Mouse (Mus musculus): ENCODE data around the gene Csf2rb2. TPM values are rescaled to one million over a fixed set of nuclear protein-coding genes. Genes with fewer than 3 reads are reported as not detected.
"Not testable (repeated sequence)": the region's sequence is repeated elsewhere in the genome, so short reads cannot be mapped to it uniquely, and the experiment has no call there.

Gene Csf2rb2
- polyA plus RNA-seq, 1 experiment from 2014 or later, result 0.70 TPM

DNA sequence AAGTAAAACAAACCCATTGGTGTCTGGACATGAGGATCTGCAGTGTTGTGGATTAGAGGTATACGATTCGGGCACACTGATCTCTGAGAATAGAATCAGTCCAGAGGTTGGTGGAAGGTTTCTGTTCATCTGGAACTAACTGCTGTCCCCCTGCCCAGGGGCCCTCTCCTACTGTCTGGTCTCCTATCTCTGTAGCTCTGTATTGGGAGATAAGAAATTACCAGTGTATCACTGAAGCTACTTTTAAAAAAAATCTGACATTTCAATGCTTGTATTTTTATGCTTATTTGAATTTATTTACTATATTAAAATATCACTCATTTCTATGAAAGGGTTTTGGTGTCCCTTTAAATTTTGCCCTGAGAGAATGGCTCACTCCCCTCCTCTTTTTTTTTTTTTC lies 18.8 kb upstream of the Csf2rb2 start:
- Histone ChIP-seq H3K4me3 (ENCODE audit: low read depth, low read length) (no peak overlapping the region), H3K9ac (ENCODE audit: low read length) (no peak overlapping the region), H3K36me3 (ENCODE audit: control insufficient read depth, insufficient read depth, low read length) (no peaks in the 10 kb centered on the region), H3K27ac (ENCODE audit: low read depth, low read length) (no peak overlapping the region), H3K9me3 (ENCODE audit: control insufficient read depth, low read length) (no peaks in the 10 kb centered on the region), H3K27me3 (ENCODE audit: control insufficient read depth, insufficient read depth, low read length) (no peaks in the 10 kb centered on the region), H3K4me2 (ENCODE audit: low read depth) (no peak overlapping the region), H3K4me1 (ENCODE audit: control insufficient read depth, insufficient read depth, low read length) (0 out of 2 replicates have a peak, but pooled peaks cover 3% of the 10 kb centered on the region)
- WGBS, result 85% methylated on average over 2 of the region's 2 CpGs
- no peak for DNase-seq (ENCODE audit: low spot score)
- ATAC-seq (ENCODE audit: insufficient read depth, low FRiP score, low TSS enrichment), result no peak

DNA sequence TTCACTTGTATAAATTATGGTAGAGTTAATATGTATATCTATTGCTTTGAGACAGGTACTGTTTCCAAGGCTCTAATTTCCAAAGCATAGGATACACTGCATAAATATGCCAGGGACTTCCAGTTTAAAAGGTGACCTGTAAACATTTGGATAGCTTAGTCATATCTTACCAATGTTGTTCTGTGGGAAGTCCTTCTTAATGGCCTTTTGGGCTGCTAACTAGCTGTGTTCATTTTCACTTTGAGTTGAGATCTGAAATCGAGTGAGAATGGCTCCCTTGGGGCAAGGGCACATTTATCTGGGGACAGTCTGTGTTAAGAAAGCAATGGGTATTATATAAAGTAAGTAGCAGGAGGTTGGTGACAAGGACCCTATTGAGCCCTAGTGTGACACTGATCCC lies 17.8 kb upstream of the Csf2rb2 start:
- no peak overlapping the region for H3K27ac ChIP-seq (ENCODE audit: low read depth, low read length)
- H3K36me3 ChIP-seq (ENCODE audit: control insufficient read depth, insufficient read depth, low read length), result no peaks in the 10 kb centered on the region
- 74% methylated on average over 1 of the region's 1 CpGs for WGBS
- no peak for DNase-seq (ENCODE audit: low spot score)
- no peaks in the 10 kb centered on the region for H3K9me3 ChIP-seq (ENCODE audit: control insufficient read depth, low read length)
- no peak overlapping the region for H3K4me3 ChIP-seq (ENCODE audit: low read depth, low read length)
- no peak for ATAC-seq (ENCODE audit: insufficient read depth, low FRiP score, low TSS enrichment)
- H3K4me1 ChIP-seq (ENCODE audit: control insufficient read depth, insufficient read depth, low read length), result 0 out of 2 replicates have a peak, but pooled peaks cover under 1% of the 10 kb centered on the region
- no peaks in the 10 kb centered on the region for H3K27me3 ChIP-seq (ENCODE audit: control insufficient read depth, insufficient read depth, low read length)
- no peak overlapping the region for H3K4me2 ChIP-seq (ENCODE audit: low read depth)
- no peak overlapping the region for H3K9ac ChIP-seq (ENCODE audit: low read length)

DNA sequence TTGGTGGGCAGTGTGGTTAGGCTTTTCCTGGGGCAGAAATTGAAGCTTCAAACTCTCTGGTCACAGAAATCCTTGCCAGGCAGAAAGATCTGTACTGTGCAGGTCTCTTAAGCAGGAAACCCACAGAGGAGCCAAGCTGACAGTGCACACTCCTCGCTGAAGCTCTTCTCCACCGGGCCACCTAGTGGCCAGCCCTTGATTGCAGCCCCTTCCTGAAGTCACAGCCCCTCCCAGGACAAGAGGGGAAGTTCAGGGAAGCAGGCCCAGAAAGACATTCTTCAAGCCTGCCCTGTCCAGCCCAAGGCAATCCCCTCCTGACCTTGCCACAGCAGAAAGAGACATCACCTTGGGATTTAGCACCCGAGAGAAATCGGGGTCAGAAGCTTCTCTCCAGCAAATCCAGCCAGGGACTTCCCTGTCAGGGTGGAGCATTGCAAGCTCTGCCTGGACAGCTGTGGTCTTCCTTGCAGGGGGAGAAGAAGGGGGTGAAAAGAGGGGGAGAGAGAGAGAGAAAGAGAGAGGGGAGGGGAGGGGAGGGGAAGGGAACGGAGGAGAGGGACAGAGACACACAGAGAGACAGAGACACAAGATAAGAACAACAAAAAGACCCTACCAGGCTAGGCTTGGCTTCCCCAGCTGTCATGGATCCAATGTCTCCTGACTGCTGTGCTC lies 15.4 kb upstream of the Csf2rb2 start:
- ATAC-seq (ENCODE audit: insufficient read depth, low FRiP score, low TSS enrichment) (no peak), DNase-seq (ENCODE audit: low spot score) (peak; percentile 77)
- H3K4me1 ChIP-seq (ENCODE audit: control insufficient read depth, insufficient read depth, low read length), result no peaks in the 10 kb centered on the region
- 22% methylated on average over 5 of the region's 5 CpGs for WGBS
- no peaks in the 10 kb centered on the region for H3K36me3 ChIP-seq (ENCODE audit: control insufficient read depth, insufficient read depth, low read length)
- H3K9ac ChIP-seq (ENCODE audit: low read length), result no peak overlapping the region
- H3K27ac ChIP-seq (ENCODE audit: low read depth, low read length), result no peak overlapping the region
- no peak overlapping the region for H3K4me3 ChIP-seq (ENCODE audit: low read depth, low read length)
- H3K9me3 ChIP-seq (ENCODE audit: control insufficient read depth, low read length), result no peaks in the 10 kb centered on the region
- no peaks in the 10 kb centered on the region for H3K27me3 ChIP-seq (ENCODE audit: control insufficient read depth, insufficient read depth, low read length)
- H3K4me2 ChIP-seq (ENCODE audit: low read depth), result no peak overlapping the region

DNA sequence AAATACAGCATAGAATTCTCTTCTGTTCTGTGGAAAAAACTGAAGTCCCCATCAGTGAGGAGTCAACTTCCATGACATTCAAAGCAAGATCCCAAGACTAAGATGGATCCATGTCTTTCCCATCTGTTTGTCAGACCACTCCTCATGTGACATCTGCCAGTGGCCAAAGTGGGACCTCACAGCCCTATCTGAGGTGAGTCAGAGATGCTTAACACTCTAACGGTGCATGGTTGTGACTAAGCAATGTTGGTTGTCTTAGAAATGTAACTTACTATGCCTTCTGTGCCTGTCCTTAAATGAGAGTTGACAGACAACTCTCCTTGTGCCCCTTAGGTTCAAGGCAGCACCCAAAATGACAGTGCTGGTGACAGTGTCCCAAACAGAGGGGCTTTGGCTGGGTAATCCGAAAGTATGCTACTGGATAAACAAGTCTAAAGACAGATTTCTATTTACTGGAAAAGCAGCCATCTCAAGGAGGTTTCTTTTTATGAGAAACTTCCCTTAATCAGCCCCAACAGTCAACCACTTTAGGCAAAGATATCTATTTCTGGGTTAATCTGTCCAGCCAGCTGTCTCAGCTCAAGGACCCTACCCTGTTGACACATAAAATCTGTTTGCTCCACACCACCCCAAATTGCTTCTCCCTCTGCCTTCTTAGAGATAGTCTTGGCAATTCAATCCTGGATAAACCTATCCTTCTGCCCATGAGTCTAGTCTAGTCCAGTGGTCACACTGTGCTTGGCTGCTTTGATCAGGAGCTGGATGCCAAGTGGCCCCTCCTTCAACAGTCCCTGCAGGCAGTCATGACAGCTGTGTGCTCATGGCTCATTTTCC lies 13.0 kb upstream of the Csf2rb2 start:
- not testable (repeated sequence) for H3K4me3 ChIP-seq (ENCODE audit: low read depth, low read length); ATAC-seq (ENCODE audit: insufficient read depth, low FRiP score, low TSS enrichment); H3K36me3 ChIP-seq (ENCODE audit: control insufficient read depth, insufficient read depth, low read length); H3K4me2 ChIP-seq (ENCODE audit: low read depth); H3K27me3 ChIP-seq (ENCODE audit: control insufficient read depth, insufficient read depth, low read length); H3K9ac ChIP-seq (ENCODE audit: low read length); H3K27ac ChIP-seq (ENCODE audit: low read depth, low read length); DNase-seq (ENCODE audit: low spot score); H3K9me3 ChIP-seq (ENCODE audit: control insufficient read depth, low read length); H3K4me1 ChIP-seq (ENCODE audit: control insufficient read depth, insufficient read depth, low read length)
- 84% methylated on average over 2 of the region's 2 CpGs for WGBS

DNA sequence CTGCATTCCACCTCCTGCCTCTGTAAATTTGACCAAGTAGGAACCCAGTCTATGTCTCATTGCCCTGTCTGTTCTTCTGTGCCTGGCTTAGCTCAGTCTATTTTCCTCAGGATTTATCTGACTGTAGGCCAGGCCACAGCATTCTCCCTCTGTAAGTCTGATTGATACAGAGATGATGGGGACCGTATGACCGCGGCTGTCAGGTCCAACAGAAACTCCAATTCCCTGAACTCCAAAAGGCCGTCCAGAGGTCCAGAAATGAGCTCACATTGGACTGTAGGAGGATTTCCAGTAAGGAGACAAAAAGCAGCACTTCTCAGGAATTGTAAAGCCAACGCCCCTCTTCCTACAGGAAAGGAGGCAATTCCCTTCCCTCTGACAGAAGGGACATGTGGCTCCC lies 8.1 kb upstream of the Csf2rb2 start:
- not testable (repeated sequence) for H3K36me3 ChIP-seq (ENCODE audit: control insufficient read depth, insufficient read depth, low read length); H3K27ac ChIP-seq (ENCODE audit: low read depth, low read length); ATAC-seq (ENCODE audit: insufficient read depth, low FRiP score, low TSS enrichment); H3K27me3 ChIP-seq (ENCODE audit: control insufficient read depth, insufficient read depth, low read length); H3K4me3 ChIP-seq (ENCODE audit: low read depth, low read length); H3K4me2 ChIP-seq (ENCODE audit: low read depth); DNase-seq (ENCODE audit: low spot score); H3K9me3 ChIP-seq (ENCODE audit: control insufficient read depth, low read length); H3K4me1 ChIP-seq (ENCODE audit: control insufficient read depth, insufficient read depth, low read length); H3K9ac ChIP-seq (ENCODE audit: low read length)
- 89% methylated on average over 5 of the region's 5 CpGs for WGBS

DNA sequence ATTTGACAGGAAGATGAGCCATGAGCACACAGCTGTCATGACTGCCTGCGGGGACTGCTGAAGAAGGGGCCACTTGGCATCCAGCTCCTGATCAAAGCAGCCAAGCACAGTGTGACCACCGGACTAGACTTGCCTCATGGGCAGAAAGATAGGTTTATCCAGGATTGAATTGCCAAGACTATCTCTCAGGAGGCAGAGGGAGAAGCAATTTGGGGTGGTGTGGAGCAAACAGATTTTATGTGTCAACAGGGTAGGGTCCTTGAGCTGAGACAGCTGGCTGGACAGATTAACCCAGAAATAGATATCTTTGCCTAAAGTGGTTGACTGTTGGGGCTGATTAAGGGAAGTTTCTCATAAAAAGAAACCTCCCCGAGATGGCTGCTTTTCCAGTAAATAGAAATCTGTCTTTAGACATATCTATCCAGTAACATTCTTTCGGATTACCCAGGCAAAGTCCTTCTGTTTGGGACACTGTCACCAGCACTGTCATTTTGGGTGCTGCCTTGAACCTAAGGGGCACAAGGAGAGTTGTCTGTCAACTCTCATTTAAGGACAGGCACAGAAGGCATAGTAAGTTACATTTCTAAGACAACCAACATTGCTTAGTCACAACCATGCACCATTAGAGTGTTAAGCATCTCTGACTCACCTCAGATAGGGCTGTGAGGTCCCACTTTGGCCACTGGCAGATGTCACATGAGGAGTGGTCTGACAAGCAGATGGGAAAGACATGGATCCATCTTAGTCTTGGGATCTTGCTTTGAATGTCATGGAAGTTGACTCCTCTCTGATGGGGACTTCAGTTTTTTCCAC lies 7.1 kb upstream of the Csf2rb2 start:
- not testable (repeated sequence) for H3K9ac ChIP-seq (ENCODE audit: low read length); H3K27me3 ChIP-seq (ENCODE audit: control insufficient read depth, insufficient read depth, low read length); H3K4me3 ChIP-seq (ENCODE audit: low read depth, low read length); H3K27ac ChIP-seq (ENCODE audit: low read depth, low read length); H3K4me1 ChIP-seq (ENCODE audit: control insufficient read depth, insufficient read depth, low read length); H3K36me3 ChIP-seq (ENCODE audit: control insufficient read depth, insufficient read depth, low read length); DNase-seq (ENCODE audit: low spot score); ATAC-seq (ENCODE audit: insufficient read depth, low FRiP score, low TSS enrichment); H3K4me2 ChIP-seq (ENCODE audit: low read depth); H3K9me3 ChIP-seq (ENCODE audit: control insufficient read depth, low read length)
- WGBS, result 76% methylated on average over 4 of the region's 4 CpGs

DNA sequence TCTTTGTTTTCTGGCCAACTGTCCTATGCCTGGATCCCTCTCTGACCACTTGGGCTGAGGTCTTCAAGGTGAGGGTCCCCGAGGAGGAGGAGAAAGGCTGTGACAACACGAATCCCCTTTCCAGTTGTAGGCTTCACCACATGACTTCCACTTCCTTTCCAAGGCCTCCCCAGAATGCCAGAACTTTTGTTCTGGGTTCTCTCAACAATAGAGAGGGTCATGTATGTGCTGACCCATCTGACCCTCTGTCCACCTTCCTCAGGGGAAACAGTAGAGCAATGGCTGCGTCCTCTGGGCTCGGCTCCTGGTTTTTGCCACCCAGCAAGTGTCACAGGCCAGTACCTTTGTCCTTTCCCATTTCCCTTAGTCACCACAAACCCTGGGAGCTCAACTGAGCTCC lies 5.5 kb upstream of the Csf2rb2 start:
- no peaks in the 10 kb centered on the region for H3K27me3 ChIP-seq (ENCODE audit: control insufficient read depth, insufficient read depth, low read length)
- H3K4me3 ChIP-seq (ENCODE audit: low read depth, low read length), result no peak overlapping the region
- H3K4me2 ChIP-seq (ENCODE audit: low read depth), result no peak overlapping the region
- no peak overlapping the region for H3K27ac ChIP-seq (ENCODE audit: low read depth, low read length)
- DNase-seq (ENCODE audit: low spot score) (no peak), ATAC-seq (ENCODE audit: insufficient read depth, low FRiP score, low TSS enrichment) (no peak)
- no peaks in the 10 kb centered on the region for H3K4me1 ChIP-seq (ENCODE audit: control insufficient read depth, insufficient read depth, low read length)
- WGBS, result 80% methylated on average over 4 of the region's 4 CpGs
- no peak overlapping the region for H3K9ac ChIP-seq (ENCODE audit: low read length)
- H3K36me3 ChIP-seq (ENCODE audit: control insufficient read depth, insufficient read depth, low read length), result no peaks in the 10 kb centered on the region
- H3K9me3 ChIP-seq (ENCODE audit: control insufficient read depth, low read length), result no peaks in the 10 kb centered on the region

DNA sequence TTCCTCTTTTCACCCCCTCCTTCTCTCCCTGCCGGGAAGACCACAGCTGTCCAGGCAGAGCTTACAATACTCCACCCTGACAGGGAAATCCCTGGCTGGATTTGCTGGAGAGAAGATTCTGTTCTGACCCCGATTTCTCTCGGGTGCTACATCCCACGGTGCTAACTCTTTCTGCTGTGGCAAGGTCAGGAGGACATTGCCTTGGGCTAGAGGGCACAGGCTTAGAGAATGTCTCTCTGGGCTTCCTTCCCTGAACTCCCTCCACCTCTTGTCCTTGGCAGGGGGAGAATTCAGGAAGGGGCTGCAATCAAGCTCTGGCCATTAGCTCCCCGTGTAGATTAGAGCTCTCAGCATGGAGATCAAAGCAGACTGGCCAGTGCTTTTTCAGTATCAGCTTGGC lies 4.3 kb upstream of the Csf2rb2 start:
- Histone ChIP-seq H3K27ac (ENCODE audit: low read depth, low read length) (no peak overlapping the region), H3K36me3 (ENCODE audit: control insufficient read depth, insufficient read depth, low read length) (no peaks in the 10 kb centered on the region), H3K4me3 (ENCODE audit: low read depth, low read length) (no peak overlapping the region), H3K9me3 (ENCODE audit: control insufficient read depth, low read length) (no peaks in the 10 kb centered on the region), H3K27me3 (ENCODE audit: control insufficient read depth, insufficient read depth, low read length) (no peaks in the 10 kb centered on the region), H3K4me2 (ENCODE audit: low read depth) (no peak overlapping the region), H3K4me1 (ENCODE audit: control insufficient read depth, insufficient read depth, low read length) (no peaks in the 10 kb centered on the region), H3K9ac (ENCODE audit: low read length) (no peak overlapping the region)
- no peak for ATAC-seq (ENCODE audit: insufficient read depth, low FRiP score, low TSS enrichment)
- WGBS, result 27% methylated on average over 5 of the region's 5 CpGs
- no peak for DNase-seq (ENCODE audit: low spot score)

Data from neural tube, embryonic 11.5 days (tissue).